Mouse (Mus musculus): ENCODE data around the gene Cst3. TPM values are rescaled to one million over a fixed set of nuclear protein-coding genes. Genes with fewer than 3 reads are reported as not detected.

The Cst3 gene
- polyA plus RNA-seq, 1 experiment, result 1,454 TPM

Other genes starting within 250 kb of the Cst3 start
- 11.0 and 18.8 TPM in 2 replicates for gene Nxt1, start 203.1 kb downstream of the Cst3 start, polyA plus RNA-seq (2012; ENCODE audit: insufficient read depth, insufficient read length, missing spikeins)
- 14.9 and 18.0 TPM in 2 replicates for gene Gzf1, start 194.7 kb downstream of the Cst3 start, polyA plus RNA-seq (2012; ENCODE audit: insufficient read depth, insufficient read length, missing spikeins)
- gene Napb, start 143.2 kb downstream of the Cst3 start, polyA plus RNA-seq (2012; ENCODE audit: insufficient read depth, insufficient read length, missing spikeins), result 0.40 and 1.0 TPM in 2 replicates
- gene Cstl1, start 125.3 kb downstream of the Cst3 start, polyA plus RNA-seq (2012; ENCODE audit: insufficient read depth, insufficient read length, missing spikeins), result not detected in 2 replicates
- gene Cst11, start 104.2 kb downstream of the Cst3 start, polyA plus RNA-seq (2012; ENCODE audit: insufficient read depth, insufficient read length, missing spikeins), result not detected in 2 replicates
- gene 8030411F24Rik, start 93.7 kb downstream of the Cst3 start, polyA plus RNA-seq (2012; ENCODE audit: insufficient read depth, insufficient read length, missing spikeins), result not detected in 2 replicates
- not detected in 2 replicates for gene Cst12, start 86.3 kb downstream of the Cst3 start, polyA plus RNA-seq (2012; ENCODE audit: insufficient read depth, insufficient read length, missing spikeins)
- not detected in 2 replicates for gene Cst8, start 76.9 kb downstream of the Cst3 start, polyA plus RNA-seq (2012; ENCODE audit: insufficient read depth, insufficient read length, missing spikeins)
- not detected in 2 replicates for gene Cst13, start 55.6 kb downstream of the Cst3 start, polyA plus RNA-seq (2012; ENCODE audit: insufficient read depth, insufficient read length, missing spikeins)
- gene Cst9, start 40.5 kb downstream of the Cst3 start, polyA plus RNA-seq (2012; ENCODE audit: insufficient read depth, insufficient read length, missing spikeins), result not detected in 2 replicates
- 2.5 TPM in 1 of 2 replicates, not detected in the other for gene 9230104L09Rik, start 10.7 kb downstream of the Cst3 start, polyA plus RNA-seq (2012; ENCODE audit: insufficient read depth, insufficient read length, missing spikeins)
- not detected in 2 replicates for gene Gm1330, start 127.6 kb upstream of the Cst3 start, polyA plus RNA-seq (2012; ENCODE audit: insufficient read depth, insufficient read length, missing spikeins)
- gene Gm10750, start 141.5 kb upstream of the Cst3 start, polyA plus RNA-seq (2012; ENCODE audit: insufficient read depth, insufficient read length, missing spikeins), result not detected in 2 replicates

Measured in brown adipose tissue, adult 24 weeks (tissue).